Mouse (Mus musculus): ENCODE data around the gene Fam78b. TPM values are rescaled to one million over a fixed set of nuclear protein-coding genes. Genes with fewer than 3 reads are reported as not detected.

Gene Fam78b
- polyA plus RNA-seq, 1 experiment from 2014 or later: 15.3 TPM

DNA sequence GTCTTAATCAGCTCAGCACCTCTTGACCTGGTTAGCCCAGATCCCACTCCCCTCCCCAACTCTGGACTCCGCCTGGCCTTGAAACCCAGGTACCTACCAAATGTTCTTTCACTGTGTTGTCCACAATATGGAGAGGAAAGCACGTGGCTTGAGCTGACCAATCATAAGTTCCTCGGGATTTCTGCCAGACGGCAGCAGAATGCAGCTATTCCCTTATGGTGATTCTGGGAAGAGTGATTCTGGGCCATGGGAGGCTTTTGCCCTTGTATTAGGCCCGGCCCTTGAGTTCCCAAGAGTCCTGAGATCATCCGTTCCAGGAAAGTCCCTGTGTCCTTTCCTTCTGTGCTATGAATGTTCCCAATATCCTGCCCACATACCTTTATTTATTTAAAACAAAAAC lies 41.3 kb downstream of the Fam78b start:
- Histone ChIP-seq H3K4me3 (no peak overlapping the region), H3K4me1 (peaks cover 27% of the 10 kb centered on the region), H3K27me3 (replicated peaks) (no peaks in the 10 kb centered on the region), H3K9me3 (no peaks in the 10 kb centered on the region), H3K4me2 (no peak overlapping the region), H3K27ac (no peak overlapping the region), H3K36me3 (replicated peaks) (no peaks in the 10 kb centered on the region), H3K9ac (no peak overlapping the region)
- no peak for ATAC-seq (replicated peaks)
- WGBS: 91% methylated on average over 6 of the region's 6 CpGs

DNA sequence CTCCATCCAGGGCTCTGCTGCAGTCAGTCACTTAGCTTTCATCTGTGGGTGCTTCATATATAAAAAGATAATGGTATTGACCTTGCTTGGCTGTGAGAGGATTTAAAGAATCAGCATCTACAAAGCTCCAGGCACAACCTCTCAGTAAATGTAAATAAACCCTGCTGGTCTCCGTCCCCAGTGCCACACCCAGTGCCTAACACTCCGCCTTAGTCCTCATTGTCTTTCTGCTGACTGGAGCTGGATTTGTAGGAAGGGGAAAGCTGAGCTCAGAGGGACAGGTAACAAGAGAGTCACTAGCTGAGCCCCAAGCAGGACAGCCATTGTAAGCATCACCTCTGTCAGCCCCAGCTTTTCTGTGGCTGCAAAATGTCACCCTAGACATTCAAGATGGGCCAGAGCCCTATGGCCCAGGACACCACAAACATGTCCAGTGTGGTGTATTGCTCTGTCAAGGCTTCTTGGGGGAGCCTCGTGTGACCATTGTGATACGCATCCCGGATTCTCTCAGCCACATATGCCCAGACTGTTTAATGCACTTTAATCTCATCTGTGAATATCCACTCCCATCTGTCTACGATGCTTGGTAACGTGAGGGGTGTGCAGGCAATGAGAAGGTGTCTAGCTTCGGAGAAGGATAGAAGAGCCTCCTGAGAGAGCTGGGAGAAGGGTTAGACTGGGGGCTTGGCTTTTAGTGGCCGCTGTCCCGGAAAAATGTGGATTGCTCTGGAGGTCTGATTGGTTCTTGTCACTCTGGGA lies 45.1 kb downstream of the Fam78b start:
- no peak for ATAC-seq (replicated peaks)
- Histone ChIP-seq H3K4me1 (peaks cover 19% of the 10 kb centered on the region), H3K9ac (no peak overlapping the region), H3K36me3 (replicated peaks) (no peaks in the 10 kb centered on the region), H3K27me3 (replicated peaks) (no peaks in the 10 kb centered on the region), H3K4me3 (no peak overlapping the region), H3K27ac (0 out of 2 replicates have a peak overlapping the region, but pooled peaks have one; percentile 22), H3K9me3 (no peaks in the 10 kb centered on the region), H3K4me2 (no peak overlapping the region)
- 40% methylated on average over 10 of the region's 10 CpGs for WGBS

- WGBS: 91% methylated on average over 3 of the region's 3 CpGs
- Histone ChIP-seq H3K4me1 (peaks cover 18% of the 10 kb centered on the region), H3K4me3 (no peak overlapping the region), H3K9ac (no peak overlapping the region), H3K27ac (no peak overlapping the region), H3K9me3 (no peaks in the 10 kb centered on the region), H3K27me3 (replicated peaks) (no peaks in the 10 kb centered on the region), H3K4me2 (no peak overlapping the region), H3K36me3 (replicated peaks) (no peaks in the 10 kb centered on the region)
- no peak for ATAC-seq (replicated peaks)
Measured at GRCm38 (mm10) chr1:167050859-167051258, 49.6 kb downstream of the Fam78b start.

DNA sequence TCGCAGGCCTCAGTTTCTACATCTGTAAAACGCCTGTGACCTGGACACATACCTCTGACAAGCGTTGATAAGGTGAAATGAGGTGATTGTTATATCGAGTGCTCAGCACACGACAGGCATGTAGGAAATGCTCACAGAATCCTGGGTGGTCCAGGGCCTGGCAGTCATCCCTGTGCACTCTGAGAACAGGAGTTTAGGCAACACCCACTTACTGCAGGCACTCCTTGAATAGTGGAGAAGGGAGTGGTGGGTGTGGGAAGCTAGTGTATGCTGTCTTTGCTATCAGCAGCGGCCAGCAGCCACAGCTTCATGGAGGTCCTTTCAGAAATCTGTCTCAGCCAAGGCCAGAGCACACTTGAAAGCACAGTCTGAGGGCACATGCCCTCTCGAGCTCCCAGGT lies 52.8 kb downstream of the Fam78b start:
- Histone ChIP-seq H3K4me2 (no peak overlapping the region), H3K27me3 (replicated peaks) (no peaks in the 10 kb centered on the region), H3K4me3 (no peak overlapping the region), H3K36me3 (replicated peaks) (no peaks in the 10 kb centered on the region), H3K27ac (no peak overlapping the region), H3K9ac (no peak overlapping the region), H3K4me1 (peaks cover 12% of the 10 kb centered on the region; the same call in 1 of the 2 replicates), H3K9me3 (no peaks in the 10 kb centered on the region)
- 87% methylated on average over 7 of the region's 7 CpGs for WGBS
- ATAC-seq (replicated peaks): no peak

DNA sequence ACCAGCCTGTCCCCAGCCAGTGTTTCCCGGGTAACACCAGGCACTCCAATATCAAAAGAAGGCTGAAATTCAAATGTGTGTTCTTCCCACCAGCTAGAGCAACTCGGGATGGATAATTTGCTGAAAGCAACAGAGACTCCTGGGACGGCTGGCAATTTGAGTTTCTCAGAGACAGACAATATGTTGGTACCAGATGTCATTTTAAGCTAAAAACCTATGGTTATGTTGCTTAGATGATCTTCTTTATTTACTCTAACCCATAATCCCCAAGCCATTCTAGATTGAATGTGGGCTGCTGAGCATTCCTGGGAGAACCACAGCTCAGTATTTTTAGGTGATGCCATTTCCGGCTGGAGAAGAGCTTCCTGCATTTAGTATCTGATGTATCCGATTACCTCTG lies 56.3 kb downstream of the Fam78b start:
- 41% methylated on average over 5 of the region's 5 CpGs for WGBS
- H3K4me2 ChIP-seq: no peak overlapping the region
- ATAC-seq (replicated peaks): no peak
- no peak overlapping the region for H3K4me3 ChIP-seq
- H3K4me1 ChIP-seq: peaks cover 24% of the 10 kb centered on the region
- no peak overlapping the region for H3K27ac ChIP-seq
- no peaks in the 10 kb centered on the region for H3K27me3 ChIP-seq (replicated peaks)
- H3K36me3 ChIP-seq (replicated peaks): no peaks in the 10 kb centered on the region
- no peak overlapping the region for H3K9ac ChIP-seq
- H3K9me3 ChIP-seq: no peaks in the 10 kb centered on the region

DNA sequence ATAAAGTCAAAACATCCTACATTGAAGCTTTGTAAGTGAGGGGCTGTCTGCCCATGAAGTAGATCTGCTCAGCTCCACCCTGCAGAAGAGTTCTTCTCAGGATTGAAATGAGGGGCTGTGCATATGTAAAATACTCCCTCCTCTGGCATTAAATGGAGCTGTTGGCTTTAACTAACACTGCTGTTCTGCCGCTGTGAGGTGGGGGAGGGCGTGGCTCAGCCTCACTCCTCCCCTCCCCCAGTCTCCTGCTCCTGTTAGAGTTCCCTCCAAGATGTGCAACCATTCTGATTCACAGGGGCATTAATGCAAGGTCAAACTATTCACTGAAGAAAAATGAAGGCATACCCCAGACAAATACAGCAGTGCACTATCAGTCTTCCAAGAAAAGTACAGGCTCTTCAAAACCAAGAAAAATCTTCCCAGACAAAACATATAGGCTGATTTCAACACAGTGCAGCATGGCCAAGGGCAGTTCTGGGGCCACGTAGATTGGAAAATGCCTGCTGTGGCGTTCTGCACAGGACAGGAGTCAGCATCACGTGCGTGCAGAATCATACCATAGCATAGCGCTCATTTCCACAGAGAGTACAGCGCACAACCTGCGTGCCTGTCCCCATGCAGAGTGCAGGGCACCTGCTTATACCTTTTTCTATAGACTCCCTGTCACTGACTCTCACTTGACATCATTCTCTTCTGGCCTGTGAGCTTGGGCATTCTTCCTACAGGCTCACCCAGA lies 58.5 kb downstream of the Fam78b start:
- Histone ChIP-seq H3K27ac (no peak overlapping the region), H3K27me3 (replicated peaks) (no peaks in the 10 kb centered on the region), H3K9me3 (no peaks in the 10 kb centered on the region), H3K4me2 (no peak overlapping the region), H3K36me3 (replicated peaks) (no peaks in the 10 kb centered on the region), H3K4me1 (peaks cover 34% of the 10 kb centered on the region), H3K9ac (no peak overlapping the region), H3K4me3 (no peak overlapping the region)
- WGBS: 57% methylated on average over 9 of the region's 9 CpGs
- peak; percentile 55; the same call in 1 of the 2 replicates for ATAC-seq (replicated peaks)

DNA sequence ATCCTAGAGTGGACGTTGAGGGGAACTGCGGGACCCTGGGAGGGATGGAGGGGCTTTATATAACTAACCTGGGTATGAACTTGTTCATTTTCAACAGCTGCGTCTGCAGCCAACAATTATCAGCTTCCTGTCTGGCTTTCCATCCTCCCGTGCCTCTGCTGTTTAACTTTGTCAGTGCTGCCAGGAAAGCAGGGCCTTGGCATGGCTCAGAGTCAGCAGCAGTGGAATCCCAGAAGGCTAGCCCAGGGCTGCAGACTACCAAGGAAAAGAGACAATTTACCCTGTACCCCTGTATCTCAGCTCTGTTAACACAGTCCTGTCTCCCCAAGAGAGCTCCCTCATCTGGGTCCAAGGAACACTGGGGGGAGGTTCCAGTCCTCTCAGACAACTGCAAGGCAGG lies 62.8 kb downstream of the Fam78b start:
- Histone ChIP-seq H3K27ac (no peak overlapping the region), H3K4me1 (peaks cover 47% of the 10 kb centered on the region), H3K4me3 (no peak overlapping the region), H3K36me3 (replicated peaks) (no peaks in the 10 kb centered on the region), H3K9ac (no peak overlapping the region), H3K9me3 (no peaks in the 10 kb centered on the region), H3K4me2 (no peak overlapping the region), H3K27me3 (replicated peaks) (no peaks in the 10 kb centered on the region)
- 67% methylated on average over 4 of the region's 4 CpGs for WGBS
- ATAC-seq (replicated peaks): no peak

DNA sequence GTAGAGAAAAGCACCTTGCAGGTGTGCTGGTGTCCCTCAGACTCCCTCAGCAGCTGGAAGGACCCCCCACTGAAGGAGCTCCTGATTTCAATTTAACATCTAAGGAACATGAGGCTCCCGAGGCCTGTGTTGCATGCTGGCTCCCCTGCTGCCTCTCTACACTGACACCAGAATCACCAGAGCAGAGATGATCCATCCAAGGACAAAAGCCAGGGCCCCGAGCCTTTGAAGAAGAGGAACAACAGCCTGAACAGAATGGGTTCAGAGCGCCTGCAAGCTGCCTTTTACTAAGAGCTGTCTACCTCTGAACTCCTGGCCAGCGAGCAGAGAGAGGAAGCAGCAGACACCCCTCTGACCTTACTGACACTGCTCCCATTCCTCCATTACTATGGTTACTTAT lies 64.3 kb downstream of the Fam78b start:
- Histone ChIP-seq H3K9me3 (no peaks in the 10 kb centered on the region), H3K4me1 (peaks cover 40% of the 10 kb centered on the region), H3K36me3 (replicated peaks) (no peaks in the 10 kb centered on the region), H3K4me3 (no peak overlapping the region), H3K9ac (no peak overlapping the region), H3K27me3 (replicated peaks) (no peaks in the 10 kb centered on the region), H3K27ac (peak overlapping the region; percentile 51; the same call in 1 of the 2 replicates), H3K4me2 (no peak overlapping the region)
- WGBS: 20% methylated on average over 4 of the region's 4 CpGs
- ATAC-seq (replicated peaks): no peak

- Histone ChIP-seq H3K4me3 (no peak overlapping the region), H3K27me3 (replicated peaks) (no peaks in the 10 kb centered on the region), H3K27ac (peak overlapping the region; percentile 51; the same call in 1 of the 2 replicates), H3K9me3 (no peaks in the 10 kb centered on the region), H3K36me3 (replicated peaks) (no peaks in the 10 kb centered on the region), H3K4me1 (peaks cover 40% of the 10 kb centered on the region), H3K4me2 (no peak overlapping the region), H3K9ac (no peak overlapping the region)
- 33% methylated on average over 10 of the region's 10 CpGs for WGBS
- ATAC-seq (replicated peaks): peak; percentile 11; the same call in 1 of the 2 replicates
Measured at GRCm38 (mm10) chr1:167065986-167066385, 64.8 kb downstream of the Fam78b start.

DNA sequence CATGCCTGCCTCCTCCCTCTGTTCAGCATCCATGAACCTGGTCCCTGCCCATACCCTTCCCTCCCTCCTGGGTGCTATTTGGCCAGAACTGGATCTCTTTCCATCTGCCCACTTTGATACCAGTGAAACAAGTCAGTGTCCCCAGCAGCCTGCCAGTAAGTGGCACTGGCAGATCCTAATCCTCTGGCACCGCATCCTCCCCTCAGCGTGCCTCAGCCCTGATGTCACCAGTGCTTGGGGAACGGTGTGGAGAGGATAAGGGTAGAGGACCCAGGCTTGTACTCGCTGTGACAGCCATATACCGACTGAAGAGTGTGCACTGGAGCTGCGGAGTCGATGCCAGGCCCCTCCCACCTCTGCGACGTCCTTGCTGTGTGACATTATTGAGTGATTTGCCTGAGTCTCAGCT lies 65.7 kb downstream of the Fam78b start:
- Histone ChIP-seq H3K27ac (peak overlapping the region; percentile 51; the same call in 1 of the 2 replicates), H3K4me3 (no peak overlapping the region), H3K36me3 (replicated peaks) (no peaks in the 10 kb centered on the region), H3K9ac (no peak overlapping the region), H3K4me2 (no peak overlapping the region), H3K27me3 (replicated peaks) (no peaks in the 10 kb centered on the region), H3K9me3 (no peaks in the 10 kb centered on the region), H3K4me1 (peaks cover 40% of the 10 kb centered on the region)
- WGBS: 38% methylated on average over 9 of the region's 9 CpGs
- ATAC-seq (replicated peaks): peak; percentile 51

DNA sequence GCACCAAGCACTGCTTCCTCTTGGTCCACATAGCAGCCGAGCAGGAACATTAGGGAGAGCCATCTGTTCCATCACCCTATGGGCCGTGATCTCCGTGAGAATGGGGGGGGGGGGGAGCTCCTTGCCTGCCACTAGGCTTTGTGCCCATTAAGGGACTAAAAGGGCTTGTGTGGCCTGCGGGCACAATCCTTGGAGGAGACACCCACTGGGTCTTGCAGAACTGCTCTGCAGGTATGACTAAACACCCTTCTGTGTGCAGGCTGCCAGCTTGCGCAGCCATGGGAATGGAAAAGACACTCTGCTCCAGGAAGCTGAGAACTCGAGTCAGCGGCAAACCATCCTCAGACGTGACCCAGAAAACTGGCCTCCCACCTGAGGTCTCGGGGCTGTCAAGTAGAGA lies 68.5 kb downstream of the Fam78b start:
- 51% methylated on average over 9 of the region's 9 CpGs for WGBS
- Histone ChIP-seq H3K9ac (no peak overlapping the region), H3K27ac (0 out of 2 replicates have a peak overlapping the region, but pooled peaks have one; percentile 23), H3K27me3 (replicated peaks) (no peaks in the 10 kb centered on the region), H3K9me3 (no peaks in the 10 kb centered on the region), H3K4me1 (peaks cover 31% of the 10 kb centered on the region), H3K4me3 (no peak overlapping the region), H3K4me2 (no peak overlapping the region), H3K36me3 (replicated peaks) (no peaks in the 10 kb centered on the region)
- no peak for ATAC-seq (replicated peaks)

GRCm38 (mm10) chr1:167070306-167070705 lies 69.1 kb downstream of the Fam78b start:
- H3K27ac ChIP-seq: no peak overlapping the region
- no peaks in the 10 kb centered on the region for H3K27me3 ChIP-seq (replicated peaks)
- no peaks in the 10 kb centered on the region for H3K9me3 ChIP-seq
- H3K4me3 ChIP-seq: no peak overlapping the region
- no peak overlapping the region for H3K9ac ChIP-seq
- peaks cover 27% of the 10 kb centered on the region for H3K4me1 ChIP-seq
- H3K36me3 ChIP-seq (replicated peaks): no peaks in the 10 kb centered on the region
- ATAC-seq (replicated peaks): no peak
- WGBS: 72% methylated on average over 6 of the region's 6 CpGs
- no peak overlapping the region for H3K4me2 ChIP-seq

Data from midbrain, embryonic 15.5 days (tissue).